Mouse (Mus musculus): Measurements from ENCODE around the gene Gp6.
"Not testable (repeated sequence)": the region's sequence is repeated elsewhere in the genome, so short reads cannot be mapped to it uniquely, and the experiment has no call there.

Gene Gp6

DNA sequence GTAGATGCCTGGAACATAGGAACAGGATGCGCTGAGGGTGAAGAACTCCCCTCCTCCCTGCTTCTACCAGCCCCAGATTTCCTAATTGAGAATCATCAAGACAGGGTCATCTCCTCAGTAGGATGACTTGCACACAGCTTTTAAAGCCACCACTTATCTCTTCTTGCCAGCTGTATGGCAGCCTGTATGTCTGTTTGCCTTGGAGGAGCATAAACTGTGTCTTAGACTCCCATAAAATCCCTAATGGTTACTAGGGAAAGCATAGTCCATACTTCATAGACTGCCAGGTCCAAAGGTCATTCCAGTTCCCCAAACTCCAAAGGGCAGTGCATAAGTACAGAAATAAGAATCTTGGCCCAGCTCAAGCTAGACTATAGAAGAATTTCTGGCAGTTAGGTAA lies at the start of gene Gp6:
Gene Gp6 (minus strand): TSS at position 15 of the 400 bp plus-strand sequence.
- DNase-seq (ENCODE audit: low spot score): no peak

- DNase-seq (ENCODE audit: low spot score): no peak
Measured at GRCm38 (mm10) chr7:4447138-4447537, 49.6 kb upstream of the Gp6 start.

GRCm38 (mm10) chr7:4445216-4445791 lies 47.8 kb upstream of the Gp6 start, which contains the start of gene Rdh13:
Rdh13 (minus strand) TSS chr7:4445649.
- DNase-seq (ENCODE audit: low spot score): peak; percentile 87

- DNase-seq (ENCODE audit: low spot score): no peak
Measured at GRCm38 (mm10) chr7:4440549-4440948, 43.0 kb upstream of the Gp6 start.

GRCm38 (mm10) chr7:4437721-4438120 lies 40.2 kb upstream of the Gp6 start:
- DNase-seq (ENCODE audit: low spot score): peak; percentile 18

GRCm38 (mm10) chr7:4432026-4432425 lies 34.5 kb upstream of the Gp6 start:
- DNase-seq (ENCODE audit: low spot score): no peak

GRCm38 (mm10) chr7:4431548-4431947 lies 34.0 kb upstream of the Gp6 start:
- DNase-seq (ENCODE audit: low spot score): peak; percentile 87

- peak; percentile 32 for DNase-seq (ENCODE audit: low spot score)
Measured at GRCm38 (mm10) chr7:4430246-4430844, 32.8 kb upstream of the Gp6 start.

DNA sequence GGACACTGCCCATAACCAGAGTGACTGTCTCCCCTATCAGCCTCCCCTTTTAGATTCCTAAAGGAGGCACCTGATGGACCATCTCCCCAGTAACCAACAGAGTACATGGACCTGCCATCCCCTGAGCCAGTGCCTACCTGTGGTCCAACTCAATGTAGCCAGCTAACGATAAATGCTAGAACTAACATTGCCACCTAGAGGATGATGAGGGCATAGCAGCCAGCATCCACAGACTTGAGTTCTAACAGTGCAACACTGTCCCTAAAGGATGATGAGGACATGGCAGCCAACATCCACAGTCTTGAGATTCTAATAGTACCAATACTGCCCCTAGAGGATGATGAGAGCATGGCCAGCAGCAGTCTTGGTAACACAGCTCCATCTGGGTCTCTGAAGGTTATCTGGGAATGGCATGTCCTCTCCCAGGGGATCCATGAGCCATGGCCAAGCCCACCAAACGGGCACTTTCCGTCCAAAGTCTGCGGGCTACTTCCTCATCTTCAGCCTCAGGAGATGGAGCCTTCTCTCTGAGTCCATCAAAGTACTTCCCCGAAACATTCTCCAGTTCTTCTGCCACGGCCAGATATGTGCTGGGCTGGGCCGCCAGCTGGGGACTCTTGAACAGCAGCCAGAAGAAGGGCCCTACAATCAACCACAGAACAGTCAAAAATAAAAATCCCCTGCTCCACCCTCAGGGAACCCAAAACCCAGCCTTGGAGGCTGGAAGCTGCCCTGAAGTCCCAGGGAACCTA lies 29.8 kb upstream of the Gp6 start:
- DNase-seq (ENCODE audit: low spot score): peak; percentile 89

GRCm38 (mm10) chr7:4420230-4420629 lies 22.7 kb upstream of the Gp6 start:
- DNase-seq (ENCODE audit: low spot score): no peak

DNA sequence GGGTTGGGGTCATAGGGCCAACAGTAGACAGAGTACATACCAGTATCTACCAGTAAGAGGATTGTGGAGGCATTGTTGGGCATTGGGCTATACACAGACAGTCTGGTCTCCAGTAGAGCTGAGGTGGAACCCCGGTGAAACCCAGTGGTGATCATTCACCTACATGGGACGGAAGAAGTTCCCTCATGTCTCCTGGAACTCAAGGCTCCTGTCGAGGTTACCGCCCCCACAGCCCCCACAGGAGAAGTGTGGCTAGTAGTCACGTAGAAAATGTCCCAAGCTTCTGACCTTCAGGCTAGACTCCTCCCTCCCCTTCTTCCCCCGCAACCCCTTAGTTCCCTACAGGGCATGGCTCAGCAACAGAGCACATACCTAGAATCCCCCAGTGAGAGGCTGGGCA lies 22.1 kb upstream of the Gp6 start:
- DNase-seq (ENCODE audit: low spot score): no peak

DNA sequence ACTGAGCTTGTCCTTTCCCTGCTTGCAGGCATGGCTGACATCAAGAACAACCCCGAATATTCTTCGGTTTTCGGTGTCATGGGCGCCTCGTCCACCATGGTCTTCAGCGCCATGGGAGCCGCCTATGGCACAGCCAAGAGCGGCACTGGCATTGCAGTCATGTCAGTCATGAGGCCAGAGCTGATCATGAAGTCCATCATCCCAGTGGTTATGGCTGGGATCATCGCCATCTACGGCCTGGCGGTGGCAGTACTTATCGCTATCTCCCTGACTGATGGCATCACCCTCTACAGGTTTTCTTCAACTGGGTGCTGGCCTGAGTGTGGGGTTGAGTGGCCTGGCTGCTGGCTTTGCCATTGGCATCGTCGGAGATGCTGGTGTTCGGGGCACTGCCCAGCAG lies 14.9 kb upstream of the Gp6 start:
- not testable (repeated sequence) for DNase-seq (ENCODE audit: low spot score)

DNA sequence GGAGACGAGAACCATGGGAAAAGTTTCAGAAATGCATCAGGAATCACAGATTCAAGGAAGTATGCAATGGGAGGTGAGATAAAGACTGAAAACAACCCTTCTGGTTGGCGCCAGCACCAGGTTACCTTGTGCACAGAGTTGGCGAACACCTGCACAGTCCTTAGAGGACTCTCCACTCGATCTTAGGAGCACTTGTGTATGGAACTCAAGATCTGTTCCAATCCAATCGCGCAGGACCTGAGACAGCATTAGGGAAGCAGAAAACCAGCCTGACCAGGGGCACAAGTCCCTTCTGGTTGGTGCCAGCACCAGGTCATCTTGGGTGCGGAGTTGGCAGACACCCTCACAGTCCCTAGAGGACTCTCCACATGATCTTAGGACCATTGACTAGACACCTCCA lies 24.0 kb downstream of the Gp6 start:
- no peak for DNase-seq (ENCODE audit: low spot score)

- DNase-seq (ENCODE audit: low spot score): no peak
Measured at GRCm38 (mm10) chr7:4337509-4337908, 60.0 kb downstream of the Gp6 start, which contains the start of gene Ncr1. Ncr1 (plus strand) TSS chr7:4337724.

GRCm38 (mm10) chr7:4323301-4323700 lies 74.2 kb downstream of the Gp6 start:
- no peak for DNase-seq (ENCODE audit: low spot score)

Data from testis, postnatal 10 days (tissue).